Mouse (Mus musculus): ENCODE data around the gene Ccdc137.

Ccdc137 gene

GRCm38 (mm10) chr11:120497436-120497835 lies 39.5 kb downstream of the Ccdc137 start:
- in situ Hi-C loops (cut with MboI; ENCODE audit: unreplicated experiment in 2 of 2), result no loop called here

DNA sequence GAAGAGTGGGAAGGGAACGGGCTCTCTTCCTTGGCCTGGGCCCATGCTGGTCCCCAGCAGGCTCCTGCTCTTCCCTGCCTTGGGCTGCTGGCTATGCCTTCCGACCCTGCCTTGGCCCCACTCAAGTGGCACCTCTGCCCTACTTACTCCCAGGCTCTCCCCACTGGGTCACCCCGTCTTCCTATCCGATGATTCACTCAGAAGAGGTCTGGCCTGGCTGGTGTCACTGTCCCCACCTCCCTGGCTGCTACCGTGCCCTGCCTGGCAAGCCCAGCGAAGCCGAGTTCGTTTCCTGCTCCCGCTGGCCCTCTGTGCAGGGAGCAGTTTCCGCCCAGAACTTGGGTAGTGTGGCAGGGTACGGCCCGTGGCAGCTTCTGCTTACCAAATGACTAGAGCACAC lies 40.3 kb downstream of the Ccdc137 start:
- in situ Hi-C loops (cut with MboI; ENCODE audit: unreplicated experiment in 2 of 2), result no loop called here

- in situ Hi-C loops (cut with MboI; ENCODE audit: unreplicated experiment in 2 of 2), result no loop called here
Measured at GRCm38 (mm10) chr11:120498891-120499290, 41.0 kb downstream of the Ccdc137 start.

GRCm38 (mm10) chr11:120499894-120500293 lies 42.0 kb downstream of the Ccdc137 start:
- in situ Hi-C loops (cut with MboI; ENCODE audit: unreplicated experiment in 2 of 2), result loop anchor here in 1 of 2 experiments (10.0 kb wide), 1 partner anchor 215 kb away; the partner anchor contains the start of genes Cenpx and Lrrc45

DNA sequence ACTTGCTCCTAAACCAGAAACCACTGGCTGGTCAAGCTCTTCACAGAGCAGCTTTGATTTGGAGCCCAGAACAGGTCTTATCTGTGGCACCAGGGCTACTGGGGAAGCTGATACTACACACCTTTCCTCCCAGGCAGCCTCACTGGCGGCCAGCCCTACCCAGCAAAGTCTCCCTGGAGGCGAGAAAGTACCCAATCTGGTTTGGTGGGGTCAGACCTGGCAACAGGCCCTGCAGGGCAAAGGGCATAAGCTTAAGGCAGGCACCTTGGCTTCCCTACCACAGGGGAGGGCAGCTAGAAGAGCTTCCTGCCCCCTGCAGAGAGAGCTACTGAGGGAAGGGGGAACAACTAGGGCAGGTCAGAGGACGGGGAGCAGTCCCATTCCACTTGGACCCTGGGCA lies 42.4 kb downstream of the Ccdc137 start:
- in situ Hi-C loops (cut with MboI; ENCODE audit: unreplicated experiment in 2 of 2), result loop anchor here in 1 of 2 experiments (10.0 kb wide), 1 partner anchor 214 kb away; the partner anchor contains the start of genes Cenpx and Lrrc45

DNA sequence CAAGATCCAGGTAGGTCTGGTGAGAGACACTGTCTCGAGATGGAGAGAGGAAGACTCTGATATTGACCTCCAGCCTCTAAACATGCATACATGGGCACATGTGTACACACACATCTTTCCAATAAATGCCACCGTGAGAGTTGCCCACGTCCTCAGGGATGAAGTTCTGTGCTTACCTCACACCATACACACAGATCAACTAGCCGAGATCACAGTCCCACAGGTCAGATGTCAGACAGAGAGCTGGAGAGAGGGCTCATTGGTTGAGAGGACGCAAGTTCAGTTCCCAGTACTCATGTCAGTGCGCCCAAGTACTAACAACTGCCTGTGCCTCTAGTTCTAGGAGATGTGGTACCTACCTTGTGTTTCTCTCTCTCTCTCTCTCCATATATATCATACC lies 43.1 kb downstream of the Ccdc137 start:
- in situ Hi-C loops (cut with MboI; ENCODE audit: unreplicated experiment in 2 of 2), result loop anchor here in 1 of 2 experiments (10.0 kb wide), 1 partner anchor 214 kb away; the partner anchor contains the start of genes Cenpx and Lrrc45

DNA sequence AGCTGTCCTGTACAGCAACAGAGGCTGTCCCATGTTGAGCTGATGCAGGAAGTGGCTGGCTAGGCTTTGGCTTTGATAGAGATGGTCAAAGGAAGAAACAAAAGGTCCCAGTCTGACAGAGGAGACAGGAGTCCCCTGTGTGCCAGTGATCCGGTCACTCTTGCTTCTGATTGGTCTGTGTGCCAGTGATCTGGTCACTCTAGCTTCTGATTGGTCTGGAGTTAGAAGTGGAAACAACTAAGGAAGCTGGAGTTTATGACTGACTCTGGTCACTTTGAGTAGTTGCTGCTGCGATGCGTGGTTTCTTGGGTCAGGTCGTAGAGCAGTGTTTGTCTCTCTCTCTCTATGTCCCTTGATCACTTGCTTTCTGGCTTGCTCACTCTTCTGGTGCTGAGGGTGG lies 43.8 kb downstream of the Ccdc137 start:
- in situ Hi-C loops (cut with MboI; ENCODE audit: unreplicated experiment in 2 of 2), result loop anchor here in 1 of 2 experiments (10.0 kb wide), 1 partner anchor 213 kb away; the partner anchor contains the start of genes Cenpx and Lrrc45

DNA sequence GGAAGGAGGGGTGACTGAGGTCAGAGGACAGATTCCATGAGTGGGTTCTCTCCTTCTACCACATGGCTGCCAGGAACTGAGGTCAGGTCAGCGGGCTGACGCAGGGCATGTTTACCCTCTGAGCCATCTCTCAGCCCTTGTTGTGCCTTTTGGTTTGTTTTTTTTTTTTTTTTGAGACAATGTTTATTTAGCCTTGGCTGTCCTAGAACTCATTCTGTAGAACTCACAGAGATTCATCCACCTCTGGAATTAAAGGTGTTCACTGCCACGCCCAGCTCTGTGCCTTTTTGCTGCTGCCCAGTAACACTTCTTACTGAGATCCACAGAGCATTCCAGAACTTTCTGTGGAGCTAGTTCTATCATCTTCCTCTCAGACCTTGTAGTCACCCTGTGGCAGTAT lies 47.7 kb downstream of the Ccdc137 start:
- in situ Hi-C loops (cut with MboI; ENCODE audit: unreplicated experiment in 2 of 2), result loop anchor here in 1 of 2 experiments (10.0 kb wide), 1 partner anchor 209 kb away; the partner anchor contains the start of genes Cenpx and Lrrc45

- in situ Hi-C loops (cut with MboI; ENCODE audit: unreplicated experiment in 2 of 2), result loop anchor here in 1 of 2 experiments (10.0 kb wide), 1 partner anchor 208 kb away; the partner anchor contains the start of genes Cenpx and Lrrc45
Measured at GRCm38 (mm10) chr11:120506899-120507298, 49.0 kb downstream of the Ccdc137 start.

DNA sequence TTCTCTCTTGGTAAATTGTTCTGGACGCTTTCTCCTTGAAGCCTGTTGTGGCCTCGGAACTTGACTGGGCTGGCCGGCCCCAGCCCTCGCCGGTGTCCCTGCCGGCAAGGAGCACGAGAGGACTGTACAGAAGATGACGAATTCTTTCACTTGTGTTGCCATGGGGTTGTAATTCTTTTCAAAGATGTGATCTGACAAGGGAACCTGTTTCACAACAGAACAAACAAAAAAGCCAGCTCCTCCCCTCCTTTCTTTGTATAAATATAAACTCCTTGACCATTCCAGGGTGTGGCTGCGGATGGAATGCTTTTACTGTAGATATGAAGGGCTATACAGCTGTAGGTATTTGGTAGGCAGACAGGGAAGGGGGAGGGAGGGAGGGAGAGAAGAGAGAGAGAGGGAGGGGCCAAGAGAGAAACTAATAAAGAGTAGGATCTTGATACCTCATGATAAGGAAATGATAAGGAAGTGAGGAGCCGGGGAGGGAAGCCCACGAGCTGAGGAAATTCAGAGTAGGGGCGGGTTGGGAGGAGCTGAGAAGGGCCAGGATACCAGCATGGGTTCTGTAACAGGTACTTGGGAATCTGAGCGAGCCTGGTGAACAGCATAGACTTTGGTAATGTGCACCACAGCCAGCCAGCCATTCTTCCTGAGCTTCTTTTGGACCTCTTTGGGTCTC lies 49.8 kb downstream of the Ccdc137 start:
- in situ Hi-C loops (cut with MboI; ENCODE audit: unreplicated experiment in 2 of 2), result loop anchor here in 1 of 2 experiments (10.0 kb wide), 1 partner anchor 207 kb away; the partner anchor contains the start of genes Cenpx and Lrrc45

DNA sequence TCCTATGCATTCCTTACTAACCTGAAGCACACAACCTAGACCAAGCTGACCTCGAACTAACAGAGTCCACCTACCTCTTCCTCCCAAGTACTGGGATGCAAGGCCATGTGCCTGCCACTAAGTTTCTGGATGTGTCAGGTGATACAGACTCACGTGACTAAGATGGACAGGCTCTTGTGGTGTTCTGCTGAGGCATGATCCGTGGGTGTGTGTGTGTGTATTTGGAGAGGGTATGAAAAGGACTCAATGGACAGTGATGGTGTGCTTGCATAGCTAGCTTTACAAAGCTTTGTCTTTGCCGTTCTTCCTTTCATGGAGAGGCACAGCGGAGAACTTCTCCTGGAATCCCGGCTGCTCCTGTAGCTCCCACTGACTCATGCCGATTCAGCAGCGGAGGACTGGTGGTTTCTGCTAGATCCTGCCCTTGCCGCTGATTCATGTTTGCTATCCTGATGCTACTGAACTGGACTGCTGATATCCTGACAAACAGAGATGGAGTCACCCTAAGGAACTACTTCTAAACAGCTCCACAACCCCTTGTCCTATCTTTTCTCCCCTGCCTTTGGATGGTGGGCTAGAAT lies 50.5 kb downstream of the Ccdc137 start:
- in situ Hi-C loops (cut with MboI; ENCODE audit: unreplicated experiment in 2 of 2), result loop anchor here in 1 of 2 experiments (10.0 kb wide), 1 partner anchor 206 kb away; the partner anchor contains the start of genes Cenpx and Lrrc45

- in situ Hi-C loops (cut with MboI; ENCODE audit: unreplicated experiment in 2 of 2), result loop anchor here (10.0 kb wide), 2 partner anchors 55 to 205 kb away; partner anchors contain the start of genes Cenpx (in 2 of the 2) and Lrrc45 (in 2 of the 2)
Measured at GRCm38 (mm10) chr11:120509940-120510339, 52.0 kb downstream of the Ccdc137 start.

- in situ Hi-C loops (cut with MboI; ENCODE audit: unreplicated experiment in 2 of 2), result loop anchor here (10.0 kb wide), 2 partner anchors 54 to 204 kb away; partner anchors contain the start of genes Cenpx (in 1 of the 2) and Lrrc45 (in 1 of the 2)
Measured at GRCm38 (mm10) chr11:120510375-120511030, 52.6 kb downstream of the Ccdc137 start.

DNA sequence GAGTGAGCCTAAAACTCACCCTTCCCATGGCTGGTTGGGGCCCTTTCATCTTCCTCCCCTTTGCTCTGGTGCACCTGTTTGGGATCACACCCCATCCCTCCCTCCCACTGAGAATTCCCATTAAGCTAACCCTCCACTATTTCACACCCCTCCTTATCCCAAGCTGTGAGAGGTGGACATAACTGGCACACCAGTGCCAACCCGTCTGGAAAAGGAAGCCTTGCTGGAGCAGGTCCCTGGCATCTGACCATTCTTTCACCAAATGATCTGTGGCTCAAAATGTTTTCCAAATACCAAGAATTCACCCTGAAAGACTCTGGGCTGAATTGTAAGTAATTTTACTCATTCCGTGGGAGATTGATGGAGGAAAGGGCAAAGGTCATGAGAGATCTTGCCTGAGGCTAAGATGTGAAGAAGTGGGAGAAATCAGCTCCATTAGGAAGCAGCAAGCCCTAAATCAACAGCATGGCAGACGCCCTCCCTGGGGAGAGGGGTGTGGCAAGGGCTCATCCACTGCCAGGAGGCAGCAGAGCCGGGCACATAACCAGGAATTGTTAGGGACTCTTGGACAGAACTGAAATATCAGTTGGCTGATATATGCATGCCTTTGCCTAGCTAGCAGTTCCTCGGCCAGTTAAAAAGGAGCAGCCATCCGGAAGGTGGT lies 55.0 kb downstream of the Ccdc137 start:
- in situ Hi-C loops (cut with MboI; ENCODE audit: unreplicated experiment in 2 of 2), result loop anchor here (10.0 kb wide), 2 partner anchors 52 to 202 kb away; partner anchors contain the start of genes Cenpx (in 1 of the 2) and Lrrc45 (in 1 of the 2)
